Mouse (Mus musculus) frontal cortex, postnatal 14 days (tissue): Measurements from ENCODE around the gene Zfp946.
A peak's percentile ranks its signal among the peaks of the same experiment; 100 is the strongest.

Experiments used
- DNase-seq, 2 experiments: peaks; one replicate each; pipeline ENCODE4 v3.0.0; 2022; ENCODE audit warnings: low spot score in 2 of 2

Zfp946 gene

DNA sequence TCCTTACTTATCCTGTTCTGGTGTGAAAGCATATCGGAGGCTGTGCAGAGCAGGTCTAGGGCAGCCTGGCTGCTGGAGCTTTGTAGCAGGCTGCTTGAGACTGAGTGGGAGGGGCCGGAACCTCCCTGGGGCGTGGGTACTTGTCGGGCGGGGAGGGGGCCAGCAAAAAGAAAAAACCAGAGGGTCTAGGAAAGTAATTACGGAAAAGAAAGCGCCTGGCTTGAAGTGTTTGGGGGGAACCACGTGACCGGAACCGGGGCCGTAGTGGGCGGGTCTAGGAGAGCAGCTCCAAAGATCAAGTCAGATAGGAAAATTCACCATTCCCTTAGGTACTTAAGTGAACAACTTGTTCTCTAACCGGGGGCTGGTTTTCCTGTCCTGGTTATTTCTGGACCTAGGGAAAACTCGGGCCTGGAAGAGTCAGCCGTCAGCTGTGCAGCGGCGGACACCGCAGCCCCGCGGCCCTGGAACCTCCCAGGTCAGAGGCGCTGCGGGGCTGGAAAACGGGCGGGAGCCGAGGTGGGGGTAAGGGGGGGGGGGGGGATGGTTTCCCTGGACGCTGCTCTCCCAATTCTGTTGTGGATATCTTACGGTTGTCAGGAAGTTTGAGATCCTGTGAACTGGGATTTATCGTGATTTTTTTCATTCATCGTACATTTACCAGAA is at the start of gene Zfp946:
TSS of gene Zfp946 (plus strand) at position 271 of the 666 bp plus-strand sequence.
- DNase-seq = peak; percentile 37 to 66

DNA sequence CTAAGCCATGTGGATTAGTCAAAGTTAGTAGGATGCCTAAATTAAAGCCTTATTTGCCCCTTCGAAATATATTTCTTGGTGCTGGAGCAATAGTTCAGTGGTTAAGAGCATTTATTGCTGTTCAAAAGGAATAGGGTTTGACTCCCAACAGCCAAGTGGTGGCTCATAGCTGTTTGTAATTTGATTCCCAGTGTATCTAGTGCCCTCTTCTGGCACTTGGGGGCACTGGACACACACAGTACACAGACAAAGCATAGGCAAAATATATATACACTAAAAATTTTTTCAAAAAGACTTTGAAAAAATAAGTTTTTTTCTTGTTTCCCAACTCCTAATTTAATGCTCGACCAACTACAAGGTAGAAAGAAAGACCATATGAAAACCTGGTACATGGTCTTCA is 13.3 kb upstream of the Zfp946 start:
- DNase-seq = no peak

DNA sequence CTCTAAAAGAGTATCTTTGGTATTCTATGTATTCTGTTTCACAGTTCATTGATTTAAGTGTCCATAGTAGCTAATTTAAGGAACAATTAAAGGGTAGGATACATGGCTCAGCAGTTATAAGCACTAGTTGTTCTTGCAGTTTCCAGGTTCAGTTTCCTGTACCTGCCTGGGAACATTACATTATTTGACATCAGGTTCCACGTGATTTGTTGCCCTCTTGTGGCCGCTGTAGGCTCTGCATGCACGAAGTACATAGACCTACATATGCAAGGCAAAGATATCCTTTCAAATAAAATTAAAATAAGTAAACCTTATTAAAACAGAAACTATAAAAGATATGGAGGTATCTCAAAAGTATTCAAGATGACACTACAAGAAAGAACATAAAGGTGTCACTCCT is 6.5 kb upstream of the Zfp946 start:
- peak; percentile 27 to 64 for DNase-seq

GRCm38 (mm10) chr17:22424636-22425354 is 773 bp downstream of the Zfp946 start:
- DNase-seq = no peak

DNA sequence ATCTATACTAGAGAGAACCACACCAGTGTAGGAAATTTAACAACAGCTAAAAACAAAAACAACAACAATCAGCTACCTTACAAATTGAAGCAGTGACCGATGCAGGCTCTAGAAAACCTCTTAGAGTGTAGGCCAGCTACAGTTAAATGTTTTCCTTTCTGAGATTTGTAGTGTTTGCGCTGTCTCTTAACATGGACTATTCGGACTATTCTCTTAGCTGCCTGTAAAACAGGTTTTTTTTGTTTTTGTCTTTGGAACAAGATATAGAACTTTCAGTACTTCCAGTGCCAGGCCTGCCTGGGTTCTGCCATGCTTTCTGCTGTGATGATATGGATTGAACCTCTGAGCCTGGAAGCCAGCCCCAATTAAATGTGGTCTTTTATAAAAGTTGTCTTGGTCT is 23.7 kb downstream of the Zfp946 start:
- DNase-seq = no peak

DNA sequence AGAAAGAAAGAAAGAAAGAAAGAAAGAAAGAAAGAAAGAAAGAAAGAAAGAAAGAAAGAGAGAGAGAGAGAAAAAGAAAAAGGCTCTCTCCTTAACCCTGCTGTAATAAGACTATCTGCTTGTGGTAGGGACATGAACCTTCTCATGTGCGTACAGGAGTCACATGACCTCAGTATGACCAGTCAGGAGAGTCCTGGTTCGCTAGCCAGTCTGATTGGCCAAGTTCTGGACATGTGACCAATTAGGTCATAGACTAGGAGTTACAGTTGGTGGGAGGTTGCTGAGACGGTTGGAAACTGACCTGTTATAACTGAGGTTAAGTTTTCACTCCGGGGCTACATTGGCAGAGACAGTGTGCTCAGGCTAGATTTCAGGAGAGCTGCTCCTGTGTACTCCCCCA is 73.1 kb downstream of the Zfp946 start:
- DNase-seq = no peak
